ENCODE assay signal across 21 mouse cellular contexts in the genomic region with DNA sequence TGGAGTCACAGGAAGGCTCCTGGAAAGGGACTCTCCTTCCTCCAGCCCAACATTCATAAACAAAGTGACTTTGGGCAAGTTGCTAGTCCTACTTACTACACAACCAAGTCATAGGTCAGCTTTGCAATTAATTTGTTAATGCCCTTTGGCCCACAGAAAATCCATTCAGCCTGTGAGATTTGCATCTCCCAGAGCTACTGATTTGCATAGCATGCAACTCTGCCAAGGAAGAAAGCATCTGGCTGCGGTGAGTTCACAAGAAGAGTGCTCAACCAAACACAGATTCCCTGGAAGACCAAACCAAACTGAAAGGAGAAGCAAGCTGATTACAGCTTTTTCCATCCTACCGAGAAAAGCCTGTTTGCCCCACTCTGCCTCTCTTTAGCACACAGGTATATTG.
DNase-seq lines count a peak whose midpoint lies in the region; ATAC-seq and TF ChIP-seq lines count a peak whose summit lies in the region.
"Had no signal": no experiment of that assay in that cellular context is flagged by ENCODE, and none has a peak within 500 bp of the region (broad histone marks: within the 10 kb centered on the region; RNA-seq: fewer than 3 reads in every experiment).

No protein-coding gene starts in this region.

- ATAC-seq in forebrain, embryonic 14.5 days = no peak
- ATAC-seq in kidney, embryonic 15.5 days (replicated peaks; ENCODE audit: low FRiP score) = no peak
- ATAC-seq in midbrain, embryonic 12.5 days (ENCODE audit: low FRiP score, low read depth) = 0 out of 2 replicates have a peak, but pooled peaks have one; percentile 24
- ATAC-seq in midbrain, embryonic 16.5 days = no peak
- ATAC-seq in midbrain, postnatal 0 days (ENCODE audit: low FRiP score) = no peak
- ATAC-seq: forebrain, embryonic 13.5 days; intestine, embryonic 16.5 days had no signal

- TF ChIP-seq POLR2A in kidney, adult 2 months (IDR thresholded peaks at IDR 0.05; ENCODE audit: low read depth, low read length) = no peak

- 35% methylated on average over 2 of the region's 2 CpGs for WGBS in forebrain, embryonic 14.5 days
- 47% methylated on average over 2 of the region's 2 CpGs for WGBS in forebrain, embryonic 10.5 days
- 44% methylated on average over 2 of the region's 2 CpGs for WGBS in kidney, adult 2 months
- 63% methylated on average over 2 of the region's 2 CpGs for WGBS in kidney, embryonic 15.5 days
- WGBS in midbrain, embryonic 12.5 days = 34% methylated on average over 2 of the region's 2 CpGs
- WGBS in midbrain, embryonic 16.5 days = 20% methylated on average over 2 of the region's 2 CpGs
- 19% methylated on average over 2 of the region's 2 CpGs for WGBS in midbrain, postnatal 0 days

- H3K4me1 ChIP-seq in forebrain, embryonic 14.5 days (ENCODE audit: control insufficient read depth, insufficient read depth, low read length) = no peaks in the 10 kb centered on the region
- H3K4me1 ChIP-seq in forebrain, embryonic 10.5 days = 0 out of 2 replicates have a peak, but pooled peaks cover 4% of the 10 kb centered on the region
- H3K4me1 ChIP-seq in kidney, adult 2 months (ENCODE audit: control insufficient read depth, insufficient read depth, low read length) = peaks cover 4% of the 10 kb centered on the region; the same call in 1 of the 2 replicates
- no peaks in the 10 kb centered on the region for H3K4me1 ChIP-seq in kidney, embryonic 15.5 days
- peaks cover 6% of the 10 kb centered on the region; the same call in 1 of the 2 replicates for H3K4me1 ChIP-seq in midbrain, embryonic 12.5 days
- H3K4me1 ChIP-seq in midbrain, embryonic 16.5 days (ENCODE audit: control insufficient read depth, insufficient read depth, low read length) = no peaks in the 10 kb centered on the region
- H3K4me1 ChIP-seq in midbrain, postnatal 0 days (ENCODE audit: insufficient read depth, low read length) = no peaks in the 10 kb centered on the region
- H3K4me1 ChIP-seq: neural tube, embryonic 15.5 days had no signal

- DNase-seq in forebrain, embryonic 14.5 days (ENCODE audit: low spot score) = peak; percentile 51
- no peak for DNase-seq in forebrain, embryonic 10.5 days (ENCODE audit: extremely low spot score, low spot score)
- peak; percentile 67 for DNase-seq in kidney, adult 2 months
- DNase-seq in midbrain, postnatal 0 days (ENCODE audit: low spot score) = peak; percentile 40
- no peak for DNase-seq in Muller cell, postnatal 12 days (ENCODE audit: inconsistent ontology term)
- DNase-seq: adrenal gland, postnatal 25 days; cerebellum, adult 2 months; heart, adult 11 months; heart, postnatal 36 days; left cerebral cortex, postnatal 4 days; liver; lung, adult 18-20 months; lung, postnatal 36 days; thymus, postnatal 14 days had no signal

- H3K27me3 ChIP-seq in forebrain, embryonic 14.5 days (replicated peaks; ENCODE audit: control insufficient read depth, insufficient read depth, low read length) = no peaks in the 10 kb centered on the region
- no peaks in the 10 kb centered on the region for H3K27me3 ChIP-seq in forebrain, embryonic 10.5 days (ENCODE audit: poor library complexity, severe bottlenecking)
- no peaks in the 10 kb centered on the region; the same call in 1 of the 2 replicates for H3K27me3 ChIP-seq in kidney, adult 2 months (replicated peaks; ENCODE audit: control insufficient read depth, insufficient read depth, low read length)
- no peaks in the 10 kb centered on the region for H3K27me3 ChIP-seq in kidney, embryonic 15.5 days
- no peaks in the 10 kb centered on the region for H3K27me3 ChIP-seq in midbrain, embryonic 12.5 days
- no peaks in the 10 kb centered on the region for H3K27me3 ChIP-seq in midbrain, embryonic 16.5 days (ENCODE audit: control insufficient read depth, insufficient read depth, low read depth, low read length)
- H3K27me3 ChIP-seq in midbrain, postnatal 0 days (ENCODE audit: insufficient read depth, low read length) = no peaks in the 10 kb centered on the region
- H3K27me3 ChIP-seq: forebrain, embryonic 13.5 days; neural tube, embryonic 15.5 days had no signal

- no peaks in the 10 kb centered on the region for H3K36me3 ChIP-seq in forebrain, embryonic 14.5 days (ENCODE audit: control insufficient read depth, insufficient read depth, low read length)
- H3K36me3 ChIP-seq in forebrain, embryonic 10.5 days (replicated peaks) = no peaks in the 10 kb centered on the region
- no peaks in the 10 kb centered on the region for H3K36me3 ChIP-seq in kidney, adult 2 months (ENCODE audit: control insufficient read depth, insufficient read depth, low read length)
- no peaks in the 10 kb centered on the region for H3K36me3 ChIP-seq in kidney, embryonic 15.5 days
- H3K36me3 ChIP-seq in midbrain, embryonic 12.5 days = no peaks in the 10 kb centered on the region
- H3K36me3 ChIP-seq in midbrain, embryonic 16.5 days (ENCODE audit: control insufficient read depth, insufficient read depth, low read length) = no peaks in the 10 kb centered on the region
- no peaks in the 10 kb centered on the region for H3K36me3 ChIP-seq in midbrain, postnatal 0 days (ENCODE audit: insufficient read depth, low read length)
- H3K36me3 ChIP-seq: neural tube, embryonic 15.5 days had no signal

- H3K9ac ChIP-seq in forebrain, embryonic 14.5 days (ENCODE audit: low read length) = no peak overlapping the region
- no peak overlapping the region for H3K9ac ChIP-seq in kidney, embryonic 15.5 days
- no peak overlapping the region for H3K9ac ChIP-seq in midbrain, embryonic 12.5 days (replicated peaks)
- H3K9ac ChIP-seq in midbrain, embryonic 16.5 days (ENCODE audit: low read depth, low read length) = no peak overlapping the region
- no peak overlapping the region for H3K9ac ChIP-seq in midbrain, postnatal 0 days (replicated peaks; ENCODE audit: low read length, poor library complexity, severe bottlenecking)
- H3K9ac ChIP-seq: forebrain, embryonic 13.5 days; hindbrain, embryonic 14.5 days; neural tube, embryonic 15.5 days had no signal

- H3K4me2 ChIP-seq in forebrain, embryonic 14.5 days (ENCODE audit: low read length) = no peak overlapping the region
- H3K4me2 ChIP-seq in kidney, embryonic 15.5 days = no peak overlapping the region
- H3K4me2 ChIP-seq in midbrain, embryonic 12.5 days (replicated peaks) = no peak overlapping the region
- no peak overlapping the region for H3K4me2 ChIP-seq in midbrain, embryonic 16.5 days (ENCODE audit: low read length)
- H3K4me2 ChIP-seq in midbrain, postnatal 0 days (ENCODE audit: low read depth, low read length, poor library complexity, severe bottlenecking) = no peak overlapping the region
- H3K4me2 ChIP-seq: forebrain, embryonic 13.5 days; hindbrain, embryonic 14.5 days; neural tube, embryonic 15.5 days had no signal

- H3K9me3 ChIP-seq in forebrain, embryonic 14.5 days (replicated peaks; ENCODE audit: control insufficient read depth, low read length) = no peaks in the 10 kb centered on the region
- H3K9me3 ChIP-seq in forebrain, embryonic 10.5 days = no peaks in the 10 kb centered on the region
- no peaks in the 10 kb centered on the region for H3K9me3 ChIP-seq in kidney, embryonic 15.5 days (replicated peaks)
- no peaks in the 10 kb centered on the region for H3K9me3 ChIP-seq in midbrain, embryonic 12.5 days
- H3K9me3 ChIP-seq in midbrain, embryonic 16.5 days (replicated peaks; ENCODE audit: control insufficient read depth, low read length, poor library complexity, severe bottlenecking) = no peaks in the 10 kb centered on the region
- no peaks in the 10 kb centered on the region for H3K9me3 ChIP-seq in midbrain, postnatal 0 days (ENCODE audit: low read length)
- H3K9me3 ChIP-seq: forebrain, embryonic 13.5 days; neural tube, embryonic 15.5 days had no signal

- no peak overlapping the region for H3K27ac ChIP-seq in forebrain, embryonic 14.5 days (ENCODE audit: low read depth, low read length)
- no peak overlapping the region for H3K27ac ChIP-seq in forebrain, embryonic 10.5 days
- no peak overlapping the region for H3K27ac ChIP-seq in kidney, adult 2 months (ENCODE audit: insufficient read depth, low read depth, low read length)
- no peak overlapping the region for H3K27ac ChIP-seq in kidney, embryonic 15.5 days
- no peak overlapping the region for H3K27ac ChIP-seq in midbrain, embryonic 12.5 days (replicated peaks)
- no peak overlapping the region for H3K27ac ChIP-seq in midbrain, embryonic 16.5 days (ENCODE audit: low read length)
- H3K27ac ChIP-seq in midbrain, postnatal 0 days (ENCODE audit: low read depth, low read length) = no peak overlapping the region
- H3K27ac ChIP-seq: forebrain, embryonic 13.5 days; hindbrain, embryonic 14.5 days; neural tube, embryonic 15.5 days had no signal

- H3K4me3 ChIP-seq in forebrain, embryonic 14.5 days (ENCODE audit: low read depth, low read length) = no peak overlapping the region
- no peak overlapping the region for H3K4me3 ChIP-seq in forebrain, embryonic 10.5 days
- H3K4me3 ChIP-seq in kidney, adult 2 months (ENCODE audit: insufficient read depth, low read depth, low read length) = no peak overlapping the region
- H3K4me3 ChIP-seq in kidney, embryonic 15.5 days (replicated peaks) = no peak overlapping the region
- H3K4me3 ChIP-seq in midbrain, embryonic 12.5 days = no peak overlapping the region
- H3K4me3 ChIP-seq in midbrain, embryonic 16.5 days (ENCODE audit: low read depth, low read length) = no peak overlapping the region
- H3K4me3 ChIP-seq in midbrain, postnatal 0 days (ENCODE audit: low read depth, low read length) = no peak overlapping the region
- H3K4me3 ChIP-seq: forebrain, embryonic 13.5 days; neural tube, embryonic 15.5 days had no signal

- no peak for TF ChIP-seq CTCF in kidney, adult 2 months (conservative IDR thresholded peaks at IDR 0.05; ENCODE audit: insufficient read depth, insufficient read length, low read depth, low read length)
- TF ChIP-seq CTCF in midbrain, postnatal 0 days (IDR thresholded peaks at IDR 0.05) = no peak

Comparison
In these comparisons a context has a peak if more than half of its experiments do, and no peak if none do; other contexts are left out.
1. DNase-seq: peak in forebrain, embryonic 14.5 days (single experiment), kidney, adult 2 months (single experiment) and midbrain, postnatal 0 days (single experiment); none in forebrain, embryonic 10.5 days (single experiment) and Muller cell, postnatal 12 days (single experiment).